Mouse (Mus musculus) urinary bladder, postnatal 10 days (tissue): ENCODE measurements around the gene Scgb2b21.
"Not testable (repeated sequence)": the region's sequence is repeated elsewhere in the genome, so short reads cannot be mapped to it uniquely, and the experiment has no call there.

Experiments
- DNase-seq: peaks from one replicate; pipeline ENCODE4 v3.0.0; 2022; ENCODE audit warnings: low spot score

Gene Scgb2b21

DNA sequence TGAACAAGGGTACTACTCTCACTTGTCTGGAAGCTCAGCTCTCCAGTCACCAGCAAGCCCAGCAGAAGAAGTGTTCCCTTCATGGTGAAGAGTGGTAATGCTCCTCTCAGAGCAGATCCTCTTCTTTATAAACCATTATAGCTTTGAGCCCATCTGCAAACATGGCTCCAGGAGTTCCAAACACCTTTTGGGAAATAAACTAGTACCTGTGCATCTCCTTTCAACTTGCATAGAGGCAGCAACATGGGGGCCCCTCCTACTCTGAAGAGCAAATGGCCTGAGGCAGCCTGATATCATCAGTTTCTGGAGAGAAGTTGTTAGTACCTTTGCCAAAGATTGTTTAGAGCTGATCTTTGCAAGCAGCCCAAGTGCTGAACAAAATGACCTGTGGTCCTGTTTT lies at the start of gene Scgb2b21:
TSS of gene Scgb2b21 (minus strand) at position 101 of the 400 bp plus-strand sequence.
- DNase-seq: no peak

DNA sequence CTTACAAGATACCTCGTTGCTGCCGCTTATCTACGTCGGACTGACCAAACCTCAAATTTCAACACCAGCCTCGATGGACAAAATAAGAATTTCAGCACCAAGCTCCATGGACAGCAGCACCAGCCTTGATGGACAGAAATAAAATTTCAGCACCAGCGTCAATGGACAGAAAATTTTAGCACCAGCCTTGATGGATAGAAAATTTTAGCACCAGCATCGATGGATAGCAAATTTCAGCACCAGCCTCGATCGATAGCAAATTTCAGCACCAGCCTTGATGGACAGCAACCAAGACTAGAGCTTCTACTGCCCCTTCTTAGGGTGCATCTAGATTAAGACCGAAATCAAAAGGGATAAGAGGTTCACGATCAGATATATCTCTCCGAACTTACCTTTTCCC lies 23.2 kb upstream of the Scgb2b21 start:
- DNase-seq: not testable (repeated sequence)
